Mouse (Mus musculus): ENCODE measurements around the gene Pcsk5. TPM values are rescaled to one million over a fixed set of nuclear protein-coding genes. Genes with fewer than 3 reads are reported as not detected.
"Not testable (repeated sequence)": the region's sequence is repeated elsewhere in the genome, so short reads cannot be mapped to it uniquely, and the experiment has no call there.

Gene Pcsk5
- polyA plus RNA-seq, 1 experiment from 2014 or later, result 21.1 TPM

DNA sequence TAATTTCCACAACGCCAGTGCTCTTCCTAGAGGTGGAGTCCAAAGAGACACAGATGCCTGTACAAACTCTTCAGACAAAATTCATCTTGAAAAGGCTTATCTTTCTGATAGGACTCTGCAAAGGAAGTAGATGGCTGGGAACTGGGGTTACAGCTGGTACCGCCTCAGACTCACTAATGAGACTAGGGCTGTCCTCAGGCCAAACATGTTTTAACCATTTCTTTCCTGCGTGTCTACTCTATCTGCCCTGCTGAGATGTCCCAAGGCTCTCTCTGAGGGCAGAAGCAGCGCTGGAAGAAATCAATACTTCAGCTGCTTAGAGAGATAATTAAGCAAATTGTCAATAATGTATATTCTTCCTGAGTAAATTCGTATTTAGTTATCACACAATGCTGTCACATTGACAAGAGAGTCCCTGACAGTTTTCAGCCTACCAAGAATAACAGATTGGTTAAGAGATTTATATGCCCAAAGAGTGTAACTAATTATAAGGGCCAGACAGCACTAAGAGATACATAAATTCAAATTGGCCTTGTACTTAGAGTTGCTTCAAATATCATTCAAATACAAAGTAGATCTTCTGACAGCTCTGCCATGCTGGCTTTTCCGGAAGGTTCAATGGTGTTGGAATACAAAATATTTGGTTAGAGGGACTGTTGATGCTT, 355.2 kb downstream of the Pcsk5 start:
- Histone ChIP-seq H3K9ac (ENCODE audit: low read depth, low read length) (no peak overlapping the region), H3K36me3 (ENCODE audit: control insufficient read depth, insufficient read depth) (0 out of 2 replicates have a peak, but pooled peaks cover 4% of the 10 kb centered on the region), H3K4me1 (replicated peaks; ENCODE audit: control insufficient read depth, insufficient read depth, low read length) (no peaks in the 10 kb centered on the region), H3K9me3 (ENCODE audit: control insufficient read depth) (no peaks in the 10 kb centered on the region), H3K4me2 (replicated peaks; ENCODE audit: low read depth) (no peak overlapping the region), H3K27ac (ENCODE audit: low read depth, low read length) (no peak overlapping the region), H3K27me3 (replicated peaks; ENCODE audit: control insufficient read depth, insufficient read depth, low read length) (no peaks in the 10 kb centered on the region), H3K4me3 (ENCODE audit: low read depth, low read length) (no peak overlapping the region)
- no peak for ATAC-seq
- WGBS, result 65% methylated on average over 6 of the region's 6 CpGs
- TF ChIP-seq CTCF (IDR thresholded peaks at IDR 0.05; ENCODE audit: low read depth), result no peak

DNA sequence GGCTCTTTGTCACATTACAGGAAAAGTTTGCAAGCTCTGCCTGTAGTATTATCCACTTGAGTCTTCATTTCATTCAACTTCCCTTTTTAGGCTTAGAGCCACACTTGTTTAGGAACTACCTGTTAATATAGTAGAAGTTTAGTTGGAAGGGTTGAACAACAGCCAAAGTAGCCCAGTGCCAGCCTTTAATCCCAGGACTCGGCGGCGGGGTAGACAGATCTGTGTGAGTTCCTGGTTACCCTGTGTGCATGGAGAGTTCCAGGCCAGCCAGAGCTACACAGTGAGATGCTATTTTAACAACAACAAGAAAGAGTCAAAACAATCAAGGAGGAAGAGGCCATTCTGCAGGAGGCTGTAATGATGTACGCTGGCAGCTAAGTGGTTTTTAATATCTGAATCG, 358.0 kb downstream of the Pcsk5 start:
- Histone ChIP-seq H3K9me3 (ENCODE audit: control insufficient read depth) (no peaks in the 10 kb centered on the region), H3K4me3 (ENCODE audit: low read depth, low read length) (no peak overlapping the region), H3K27me3 (replicated peaks; ENCODE audit: control insufficient read depth, insufficient read depth, low read length) (no peaks in the 10 kb centered on the region), H3K36me3 (ENCODE audit: control insufficient read depth, insufficient read depth) (0 out of 2 replicates have a peak, but pooled peaks cover 6% of the 10 kb centered on the region), H3K9ac (ENCODE audit: low read depth, low read length) (no peak overlapping the region), H3K27ac (ENCODE audit: low read depth, low read length) (no peak overlapping the region), H3K4me2 (replicated peaks; ENCODE audit: low read depth) (no peak overlapping the region), H3K4me1 (replicated peaks; ENCODE audit: control insufficient read depth, insufficient read depth, low read length) (no peaks in the 10 kb centered on the region)
- no peak for ATAC-seq
- WGBS, result 96% methylated on average over 5 of the region's 5 CpGs
- no peak for TF ChIP-seq CTCF (IDR thresholded peaks at IDR 0.05; ENCODE audit: low read depth)

DNA sequence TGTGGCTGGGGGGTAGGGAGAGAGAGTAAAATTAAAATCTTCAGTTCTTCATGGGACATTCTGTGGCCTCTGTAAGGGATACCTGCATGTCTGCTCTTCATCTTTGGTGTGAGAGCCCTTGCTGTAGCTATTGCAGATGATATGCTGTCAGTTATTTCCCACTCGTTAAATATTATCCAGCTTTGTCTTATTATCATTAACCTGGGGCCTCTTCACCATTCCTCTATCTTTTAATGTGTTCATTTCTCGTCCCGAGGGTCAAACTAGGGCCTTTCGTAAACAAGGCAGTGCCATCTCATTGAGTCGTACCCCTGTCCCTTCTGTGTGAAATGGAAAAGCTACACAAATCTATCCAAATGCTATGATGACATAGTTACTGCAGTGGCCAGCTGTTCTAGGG, 361.4 kb downstream of the Pcsk5 start:
- no peak for TF ChIP-seq CTCF (IDR thresholded peaks at IDR 0.05; ENCODE audit: low read depth)
- Histone ChIP-seq H3K9me3 (ENCODE audit: control insufficient read depth) (no peaks in the 10 kb centered on the region), H3K4me1 (replicated peaks; ENCODE audit: control insufficient read depth, insufficient read depth, low read length) (no peaks in the 10 kb centered on the region), H3K9ac (ENCODE audit: low read depth, low read length) (no peak overlapping the region), H3K4me2 (replicated peaks; ENCODE audit: low read depth) (no peak overlapping the region), H3K4me3 (ENCODE audit: low read depth, low read length) (no peak overlapping the region), H3K27me3 (replicated peaks; ENCODE audit: control insufficient read depth, insufficient read depth, low read length) (no peaks in the 10 kb centered on the region), H3K27ac (ENCODE audit: low read depth, low read length) (no peak overlapping the region), H3K36me3 (ENCODE audit: control insufficient read depth, insufficient read depth) (peaks cover 18% of the 10 kb centered on the region; the same call in 1 of the 2 replicates)
- WGBS, result 48% methylated on average over 5 of the region's 5 CpGs
- ATAC-seq, result no peak

DNA sequence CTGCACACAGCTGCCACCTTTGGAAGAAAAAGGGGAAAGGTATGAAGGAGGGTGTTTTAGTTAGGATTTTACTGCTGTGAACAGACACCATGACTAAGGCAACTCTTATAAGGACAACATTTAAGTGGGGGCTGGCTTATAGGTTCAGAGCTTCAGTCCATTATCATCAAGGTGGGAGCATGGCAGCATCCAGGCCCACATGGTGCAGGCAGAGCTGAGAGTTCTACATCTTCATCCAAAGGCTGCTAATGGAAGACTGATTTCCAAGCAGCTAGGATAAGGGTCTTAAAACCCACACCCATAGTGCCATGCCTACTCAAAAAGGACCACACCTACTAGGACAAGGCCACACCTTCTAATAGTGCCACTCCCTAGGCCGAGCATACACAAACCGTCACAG, 364.3 kb downstream of the Pcsk5 start:
- H3K4me1 ChIP-seq (replicated peaks; ENCODE audit: control insufficient read depth, insufficient read depth, low read length); H3K27ac ChIP-seq (ENCODE audit: low read depth, low read length); H3K27me3 ChIP-seq (replicated peaks; ENCODE audit: control insufficient read depth, insufficient read depth, low read length); H3K4me3 ChIP-seq (ENCODE audit: low read depth, low read length); H3K9ac ChIP-seq (ENCODE audit: low read depth, low read length); H3K9me3 ChIP-seq (ENCODE audit: control insufficient read depth); ATAC-seq; H3K4me2 ChIP-seq (replicated peaks; ENCODE audit: low read depth): not testable (repeated sequence)
- H3K36me3 ChIP-seq (ENCODE audit: control insufficient read depth, insufficient read depth), result peaks cover 24% of the 10 kb centered on the region
- WGBS, result 67% methylated on average over 2 of the region's 2 CpGs

DNA sequence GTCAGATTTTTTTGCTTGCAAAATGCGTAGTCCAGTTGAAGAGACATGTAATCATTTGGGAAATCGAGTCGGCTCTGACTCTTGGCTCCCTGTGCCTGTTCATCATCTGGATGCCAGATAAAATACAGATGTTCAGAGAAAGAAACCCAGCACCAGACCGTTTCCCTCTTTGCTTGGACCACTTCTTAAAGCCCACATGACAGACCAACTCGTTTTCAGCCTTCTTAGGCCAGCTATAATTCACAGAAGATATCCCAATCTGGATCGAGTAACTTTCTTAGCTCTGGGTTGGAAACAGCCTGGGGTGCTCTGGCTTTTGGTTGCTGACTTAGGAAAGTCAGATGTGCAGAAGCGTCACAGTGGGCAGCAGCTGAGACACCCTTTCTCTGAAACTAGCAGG, 365.6 kb downstream of the Pcsk5 start:
- 74% methylated on average over 7 of the region's 7 CpGs for WGBS
- H3K9me3 ChIP-seq (ENCODE audit: control insufficient read depth), result no peaks in the 10 kb centered on the region

DNA sequence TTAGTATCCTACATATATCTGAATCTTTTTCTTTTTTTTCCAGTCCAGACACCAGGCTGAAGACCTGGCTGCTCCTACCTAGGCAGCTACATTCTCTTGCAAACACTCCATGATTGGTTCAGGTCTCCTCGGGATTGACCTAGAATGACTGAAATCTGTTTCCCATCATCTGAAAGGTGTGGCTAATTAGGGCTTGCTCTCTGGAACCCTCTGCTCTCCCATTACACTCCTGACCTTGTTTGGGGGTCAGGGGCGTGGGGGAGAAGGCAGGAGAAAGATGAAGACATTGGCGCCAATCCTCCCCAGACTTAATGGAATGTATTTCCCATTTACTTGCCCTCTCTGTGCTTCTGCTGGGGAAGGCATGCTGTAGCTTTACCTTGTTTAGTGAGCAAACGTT, 366.2 kb downstream of the Pcsk5 start:
- H3K36me3 ChIP-seq (ENCODE audit: control insufficient read depth, insufficient read depth), result peaks cover 18% of the 10 kb centered on the region
- H3K9ac ChIP-seq (ENCODE audit: low read depth, low read length), result no peak overlapping the region
- ATAC-seq, result no peak
- H3K27ac ChIP-seq (ENCODE audit: low read depth, low read length), result no peak overlapping the region
- H3K9me3 ChIP-seq (ENCODE audit: control insufficient read depth), result no peaks in the 10 kb centered on the region
- H3K4me3 ChIP-seq (ENCODE audit: low read depth, low read length), result no peak overlapping the region
- no peak for TF ChIP-seq CTCF (IDR thresholded peaks at IDR 0.05; ENCODE audit: low read depth)
- no peak overlapping the region for H3K4me2 ChIP-seq (replicated peaks; ENCODE audit: low read depth)
- H3K27me3 ChIP-seq (replicated peaks; ENCODE audit: control insufficient read depth, insufficient read depth, low read length), result no peaks in the 10 kb centered on the region
- 67% methylated on average over 4 of the region's 4 CpGs for WGBS
- no peaks in the 10 kb centered on the region for H3K4me1 ChIP-seq (replicated peaks; ENCODE audit: control insufficient read depth, insufficient read depth, low read length)

More for the DNA sequence above, 365.6 kb downstream of the Pcsk5 start:
- Histone ChIP-seq H3K36me3 (ENCODE audit: control insufficient read depth, insufficient read depth) (peaks cover 19% of the 10 kb centered on the region), H3K27ac (ENCODE audit: low read depth, low read length) (no peak overlapping the region), H3K4me1 (replicated peaks; ENCODE audit: control insufficient read depth, insufficient read depth, low read length) (no peaks in the 10 kb centered on the region), H3K27me3 (replicated peaks; ENCODE audit: control insufficient read depth, insufficient read depth, low read length) (no peaks in the 10 kb centered on the region), H3K4me2 (replicated peaks; ENCODE audit: low read depth) (no peak overlapping the region), H3K4me3 (ENCODE audit: low read depth, low read length) (no peak overlapping the region), H3K9ac (ENCODE audit: low read depth, low read length) (no peak overlapping the region)
- TF ChIP-seq CTCF (IDR thresholded peaks at IDR 0.05; ENCODE audit: low read depth), result no peak
- ATAC-seq, result no peak

Data from intestine, postnatal 0 days (tissue).